Mouse (Mus musculus): ENCODE measurements around the gene Ube2b.

GRCm38 (mm10) chr11:52032356-52032755 is 31.8 kb upstream of the Ube2b start:
- TF ChIP-seq EP300 (IDR thresholded peaks at IDR 0.05; ENCODE audit: low read depth): no peak
- TF ChIP-seq CTCF (IDR thresholded peaks at IDR 0.05; ENCODE audit: low read depth): no peak

Data from liver, embryonic 14.5 days (tissue).